Mouse (Mus musculus) MEL (cell line): Measurements from ENCODE around the gene Nck2. TPM values are rescaled to one million over a fixed set of nuclear protein-coding genes. Genes with fewer than 3 reads are reported as not detected.

Experiments used
- DNase-seq: peaks from one replicate; pipeline ENCODE4 v3.0.0; 2011; ENCODE audit warnings: low read depth, low spot score
- H3K27ac ChIP-seq: 2 replicates; pipeline ENCODE4 v1.5.1; 2012; ENCODE audit warnings: low read depth, mild to moderate bottlenecking, control low read depth, low read length, moderate library complexity; ENCODE audit not compliant: control insufficient read depth
- H3K27me3 ChIP-seq, 2 experiments: fragments of 150-350 bp in 1 of 2; sonication (generic) in 1 of 2; 2 replicates each; pipeline ENCODE4 v1.6.1; 2012; ENCODE audit warnings: low read length in 2 of 2, mild to moderate bottlenecking in 2 of 2, improper control_type of control experiment in 1 of 2, moderate library complexity in 1 of 2; ENCODE audit not compliant: insufficient read depth in 2 of 2, control insufficient read depth in 1 of 2
- H3K36me3 ChIP-seq, 2 experiments: 2 replicates each; pipeline ENCODE4 v1.6.1; 2012 to 2014; ENCODE audit warnings: low read length in 2 of 2, improper control_type of control experiment in 1 of 2, inconsistent platforms in 1 of 2, mild to moderate bottlenecking in 1 of 2; ENCODE audit not compliant: insufficient read depth in 2 of 2, control insufficient read depth in 1 of 2
- H3K4me1 ChIP-seq, 2 experiments: fragments of 150-350 bp in 1 of 2; sonication (generic) in 1 of 2; 2 replicates each; pipeline ENCODE4 v1.6.1; 2012; ENCODE audit warnings: low read length in 2 of 2, improper control_type of control experiment in 1 of 2, mild to moderate bottlenecking in 1 of 2; ENCODE audit not compliant: insufficient read depth in 2 of 2, control insufficient read depth in 1 of 2
- H3K4me3 ChIP-seq, 2 experiments: fragments of 150-350 bp in 1 of 2; sonication (generic) in 1 of 2; 2 replicates each; pipeline ENCODE4 v1.5.1; 2012; ENCODE audit warnings: low read depth in 2 of 2, low read length in 2 of 2, mild to moderate bottlenecking in 2 of 2, moderate library complexity in 2 of 2, control low read depth in 1 of 2, improper control_type of control experiment in 1 of 2; ENCODE audit not compliant: control insufficient read depth in 1 of 2, insufficient read depth in 1 of 2
- H3K79me2 ChIP-seq: 2 replicates; pipeline ENCODE4 v1.6.1; 2012; ENCODE audit warnings: mild to moderate bottlenecking, low read length, moderate library complexity; ENCODE audit not compliant: control insufficient read depth, poor library complexity, insufficient read depth
- H3K9ac ChIP-seq: 2 replicates; pipeline ENCODE4 v1.6.1; 2012; ENCODE audit warnings: low read depth, mild to moderate bottlenecking, control low read depth, low read length, moderate library complexity; ENCODE audit not compliant: control insufficient read depth, poor library complexity, severe bottlenecking
- H3K9me3 ChIP-seq: fragments of 150-350 bp; sonication (generic); replicated peaks from 2 replicates; pipeline ENCODE4 v1.6.1; 2012; ENCODE audit warnings: mild to moderate bottlenecking, low read length, improper control_type of control experiment, moderate library complexity; ENCODE audit not compliant: insufficient read depth
- BHLHE40 ChIP-seq: IDR thresholded peaks from 2 replicates; pipeline ENCODE4 v1.6.1; 2012; ENCODE audit warnings: low read depth, mild to moderate bottlenecking, inconsistent platforms, low read length, improper control_type of control experiment, borderline replicate concordance
- CHD2 ChIP-seq: IDR thresholded peaks from 2 replicates; pipeline ENCODE4 v1.6.1; 2011; ENCODE audit warnings: low read length, improper control_type of control experiment
- CTCF ChIP-seq, 3 experiments: IDR thresholded peaks in 2 of 3; conservative IDR thresholded peaks in 1 of 3; 2 replicates each; pipeline ENCODE4 v1.5.1; 2011 to 2012; ENCODE audit warnings: low read length in 3 of 3, low read depth in 2 of 3, mild to moderate bottlenecking in 2 of 3, improper control_type of control experiment in 1 of 3, inconsistent platforms in 1 of 3, mixed read lengths in 1 of 3, moderate library complexity in 1 of 3; ENCODE audit not compliant: control insufficient read depth in 1 of 3, insufficient read depth in 1 of 3, poor library complexity in 1 of 3, severe bottlenecking in 1 of 3
- E2F4 ChIP-seq: IDR thresholded peaks from 2 replicates; pipeline ENCODE4 v1.6.1; 2011; ENCODE audit warnings: low read depth, low read length, improper control_type of control experiment, borderline replicate concordance
- EP300 ChIP-seq, 2 experiments: IDR thresholded peaks; 2 replicates each; pipeline ENCODE4 v1.6.1; 2011; ENCODE audit warnings: improper control_type of control experiment in 2 of 2, low read length in 2 of 2, low read depth in 1 of 2, mild to moderate bottlenecking in 1 of 2
- HCFC1 ChIP-seq: IDR thresholded peaks from 2 replicates; pipeline ENCODE4 v1.6.1; 2012; ENCODE audit warnings: low read depth, mild to moderate bottlenecking, inconsistent platforms, low read length, improper control_type of control experiment, moderate library complexity
- JUND ChIP-seq: IDR thresholded peaks from 2 replicates; pipeline ENCODE4 v1.6.1; 2011; ENCODE audit warnings: low read depth, mild to moderate bottlenecking, improper control_type of control experiment, low read length
- MAX ChIP-seq: IDR thresholded peaks from 2 replicates; pipeline ENCODE4 v1.6.1; 2011; ENCODE audit warnings: low read length, improper control_type of control experiment
- MYC ChIP-seq: IDR thresholded peaks from 2 replicates; pipeline ENCODE4 v1.6.1; 2011; ENCODE audit warnings: low read depth, mild to moderate bottlenecking, low read length, improper control_type of control experiment, moderate library complexity
- NRF1 ChIP-seq: IDR thresholded peaks from 2 replicates; pipeline ENCODE4 v1.6.1; 2014; ENCODE audit warnings: low read depth, mild to moderate bottlenecking, inconsistent platforms, low read length, improper control_type of control experiment, moderate library complexity; ENCODE audit not compliant: poor library complexity, insufficient read depth, severe bottlenecking
- POLR2AphosphoS5 ChIP-seq: IDR thresholded peaks from 2 replicates; pipeline ENCODE4 v1.6.1; 2012; ENCODE audit warnings: low read depth, borderline replicate concordance, mild to moderate bottlenecking, inconsistent platforms, low read length, moderate library complexity, mixed read lengths
- RAD21 ChIP-seq: IDR thresholded peaks from 2 replicates; pipeline ENCODE4 v1.6.1; 2011; ENCODE audit warnings: mild to moderate bottlenecking, low read depth, low read length, improper control_type of control experiment
- RCOR1 ChIP-seq: IDR thresholded peaks from 2 replicates; pipeline ENCODE4 v1.6.1; 2012; ENCODE audit warnings: low read depth, mild to moderate bottlenecking, inconsistent platforms, low read length, improper control_type of control experiment
- SIN3A ChIP-seq: IDR thresholded peaks from 2 replicates; pipeline ENCODE4 v1.6.1; 2012; ENCODE audit warnings: low read length, improper control_type of control experiment, inconsistent platforms
- TAL1 ChIP-seq: IDR thresholded peaks from 2 replicates; pipeline ENCODE4 v1.6.1; 2012; ENCODE audit warnings: mild to moderate bottlenecking, inconsistent platforms, low read length, moderate library complexity, mixed read lengths
- USF1 ChIP-seq: IDR thresholded peaks from 2 replicates; pipeline ENCODE4 v1.6.1; 2014; ENCODE audit warnings: low read depth, mild to moderate bottlenecking, inconsistent platforms, low read length, improper control_type of control experiment, moderate library complexity
- ZMIZ1 ChIP-seq: IDR thresholded peaks from 2 replicates; pipeline ENCODE4 v1.6.1; 2012; ENCODE audit warnings: low read depth, mild to moderate bottlenecking, inconsistent platforms, low read length, improper control_type of control experiment, moderate library complexity
- ZNF384 ChIP-seq: IDR thresholded peaks from 2 replicates; pipeline ENCODE4 v1.6.1; 2012; ENCODE audit warnings: low read depth, mild to moderate bottlenecking, inconsistent platforms, low read length, improper control_type of control experiment
- polyA plus RNA-seq, 2 experiments: library from polyadenylated mRNA; stranded (reverse) in 1 of 2; unstranded in 1 of 2; fragments of >175 nt in 1 of 2; fragments of >200 nt in 1 of 2; gene quantifications; 2 replicates each; pipeline versions ENCODE4 v1.2.1 to v1.2.4; 2012; ENCODE audit warnings: low replicate concordance in 2 of 2, low read depth in 1 of 2; ENCODE audit not compliant: insufficient read length in 2 of 2, insufficient read depth in 1 of 2, missing spikeins in 1 of 2
- total RNA-seq: library from RNA; depleted of rRNA; stranded (reverse); fragments of 300-350 nt; gene quantifications from 2 replicates; pipeline ENCODE4 v1.2.3, GENCODE M21; 2012; rRNA removed

Nck2 gene
- total RNA-seq, result 9.2 and 9.4 TPM in 2 replicates
- 10 to 100 TPM in 1 of 2 experiments, not detected in 1; 12.4 TPM for polyA plus RNA-seq

- H3K9ac ChIP-seq, result peak within 1 kb of the TSS; percentile 76
- peaks cover 2 to 7% of the 10 kb centered on the region in 2 experiments; a peak in 3 of 4 replicates for H3K4me1 ChIP-seq
- peaks cover 8% of the 10 kb centered on the region for H3K79me2 ChIP-seq
- peak within 1 kb of the TSS; percentile 73 to 98 for H3K4me3 ChIP-seq
- DNase-seq, result no peak
- no peak within 1 kb of the TSS for H3K27ac ChIP-seq
- no peaks in the 10 kb centered on the region for H3K9me3 ChIP-seq
- H3K27me3 ChIP-seq, result no peaks in the 10 kb centered on the region
- H3K36me3 ChIP-seq, result peaks cover 0 to 6% of the 10 kb centered on the region in 2 experiments; a peak in 2 of 4 replicates
- TF ChIP-seq ZMIZ1 (no peak), SIN3A (no peak), CTCF (IDR thresholded peaks at IDR 0.05 in 2 of 3, conservative IDR thresholded peaks at IDR 0.05 in 1 of 3; ENCODE audit: control insufficient read depth in 1 of 3, insufficient read depth in 1 of 3, low read depth in 2 of 3, low read length in 3 of 3, poor library complexity in 1 of 3, severe bottlenecking in 1 of 3) (no peak), CHD2 (no peak), TAL1 (no peak), MAX (no peak), ZNF384 (no peak), RCOR1 (no peak), NRF1 (no peak), RAD21 (no peak), MYC (no peak), USF1 (no peak)
These were observed at the start of gene Nck2 for GRCm38 (mm10) chr1:43444531-43444930. TSS of gene Nck2 (plus strand) at chr1:43444579.

- H3K36me3 ChIP-seq, result peaks cover 0 to 4% of the 10 kb centered on the region in 2 experiments; a peak in 2 of 4 replicates
- no peak for TF ChIP-seq EP300 (IDR thresholded peaks at IDR 0.05; ENCODE audit: low read depth in 1 of 2, low read length in 2 of 2)
- TF ChIP-seq HCFC1, result no peak
- no peak for TF ChIP-seq BHLHE40
- no peak for TF ChIP-seq JUND
- TF ChIP-seq ZMIZ1, result no peak
- TF ChIP-seq POLR2AphosphoS5, result no peak
- TF ChIP-seq E2F4, result no peak
- no peak overlapping the region for H3K27ac ChIP-seq
- peaks cover 0 to 4% of the 10 kb centered on the region in 2 experiments; a peak in 1 of 4 replicates for H3K4me1 ChIP-seq
- no peak overlapping the region for H3K9ac ChIP-seq
- DNase-seq, result no peak
- no peaks in the 10 kb centered on the region for H3K27me3 ChIP-seq
- H3K9me3 ChIP-seq, result no peaks in the 10 kb centered on the region
- H3K4me3 ChIP-seq, result no peak overlapping the region
- no peaks in the 10 kb centered on the region for H3K79me2 ChIP-seq
These were observed 49.3 kb upstream of the Nck2 start for GRCm38 (mm10) chr1:43395040-43395439.
